8 mouse cellular contexts compared by ENCODE assay signal in genomic region chr6:101271378-101272135, GRCm38 (mm10).
DNase-seq lines count a peak whose midpoint lies in the region; ATAC-seq lines count a peak whose summit lies in the region.
"Had no signal": no experiment of that assay in that cellular context is flagged by ENCODE, and none has a peak within 500 bp of the region (broad histone marks: within the 10 kb centered on the region; RNA-seq: fewer than 3 reads in every experiment).

No protein-coding gene starts in this region.

- DNase-seq in spleen, adult 12 weeks (ENCODE audit: low spot score): peak; percentile 58
- DNase-seq in spleen, adult 18-20 months: no peak
- peak; percentile 82 for DNase-seq in kidney, adult 18-20 months
- DNase-seq in liver, embryonic 13.5 days: peak; percentile 50
- DNase-seq in right cerebral cortex, adult 18-20 months: no peak
- no peak for DNase-seq in frontal cortex, postnatal 25 days (ENCODE audit: low spot score in 2 of 2)
- DNase-seq in frontal cortex, adult 2 months (ENCODE audit: extremely low spot score in 1 of 2, low spot score in 1 of 2): no peak

- H3K4me1 ChIP-seq in liver, embryonic 13.5 days (replicated peaks): peaks cover 54% of the 10 kb centered on the region

- peak; percentile 97 for ATAC-seq in liver, embryonic 13.5 days (ENCODE audit: low read depth)

- peak overlapping the region; percentile 56 for H3K9ac ChIP-seq in liver, embryonic 13.5 days
- H3K9ac ChIP-seq: embryonic facial prominence, embryonic 12.5 days had no signal

- peak overlapping the region; percentile 65 for H3K4me2 ChIP-seq in liver, embryonic 13.5 days
- H3K4me2 ChIP-seq: embryonic facial prominence, embryonic 12.5 days had no signal

- H3K27ac ChIP-seq in liver, embryonic 13.5 days: peak overlapping the region; percentile 83

- H3K9me3 ChIP-seq in liver, embryonic 13.5 days (replicated peaks): no peaks in the 10 kb centered on the region
- H3K9me3 ChIP-seq: embryonic facial prominence, embryonic 12.5 days had no signal

- peak overlapping the region; percentile 37 for H3K4me3 ChIP-seq in liver, embryonic 13.5 days (replicated peaks)
- H3K4me3 ChIP-seq: embryonic facial prominence, embryonic 12.5 days had no signal

- 19% methylated on average over 15 of the region's 15 CpGs for WGBS in liver, embryonic 13.5 days (ENCODE audit: insufficient replicate concordance)

- H3K36me3 ChIP-seq in liver, embryonic 13.5 days: no peaks in the 10 kb centered on the region

- no peaks in the 10 kb centered on the region for H3K27me3 ChIP-seq in liver, embryonic 13.5 days
- H3K27me3 ChIP-seq: embryonic facial prominence, embryonic 12.5 days had no signal

Comparison
In these comparisons a context has a peak if more than half of its experiments do, and no peak if none do; other contexts are left out.
1. DNase-seq: peak in spleen, adult 12 weeks (single experiment), kidney, adult 18-20 months (single experiment) and liver, embryonic 13.5 days (single experiment); none in spleen, adult 18-20 months (0 of 2), right cerebral cortex, adult 18-20 months (single experiment), frontal cortex, postnatal 25 days (0 of 2) and frontal cortex, adult 2 months (0 of 2).